Mouse (Mus musculus) heart, adult 2 months (tissue): Measurements from ENCODE around the gene E130308A19Rik. TPM values are rescaled to one million over a fixed set of nuclear protein-coding genes. Genes with fewer than 3 reads are reported as not detected.

Source experiments
- DNase-seq, 2 experiments: peaks; one replicate each; pipeline ENCODE4 v3.0.0; 2021
- H3K27ac ChIP-seq: fragments of 200-600 bp; 2 replicates; pipeline ENCODE4 v1.8.1; 2022
- H3K27me3 ChIP-seq: fragments of 200-500 bp; 2 replicates; pipeline ENCODE4 v1.6.1; 2012; ENCODE audit warnings: mild to moderate bottlenecking, low read length, inconsistent platforms, mixed read lengths; ENCODE audit not compliant: control insufficient read depth, insufficient read depth
- H3K36me3 ChIP-seq: fragments of 200-500 bp; 2 replicates; pipeline ENCODE4 v1.6.1; 2012; ENCODE audit warnings: low read length, inconsistent platforms; ENCODE audit not compliant: control insufficient read depth, insufficient read depth
- H3K4me1 ChIP-seq: fragments of 200-500 bp; 2 replicates; pipeline ENCODE4 v1.6.1; 2011; ENCODE audit warnings: low read length; ENCODE audit not compliant: control insufficient read depth, insufficient read depth
- H3K4me3 ChIP-seq: fragments of 200-600 bp; 2 replicates; pipeline ENCODE4 v1.8.1; 2022
- H3K79me2 ChIP-seq: fragments of 200-500 bp; replicated peaks from 2 replicates; pipeline ENCODE4 v1.6.1; 2012; ENCODE audit warnings: mild to moderate bottlenecking, inconsistent platforms, low read length, moderate library complexity, mixed read lengths; ENCODE audit not compliant: control insufficient read depth, insufficient read depth
- H3K9ac ChIP-seq: fragments of 200-500 bp; 2 replicates; pipeline ENCODE4 v1.6.1; 2012; ENCODE audit warnings: low read depth, mild to moderate bottlenecking, control low read depth, inconsistent platforms, low read length, mixed read lengths
- CTCF ChIP-seq: fragments of 200-600 bp; IDR thresholded peaks from 2 replicates; pipeline ENCODE4 v1.8.1; 2022; ENCODE audit warnings: antibody characterized with exemption, mild to moderate bottlenecking, moderate library complexity
- EP300 ChIP-seq: fragments of 200-500 bp; IDR thresholded peaks from 2 replicates; pipeline ENCODE4 v1.6.1; 2011; ENCODE audit warnings: low read depth, low read length, control low read depth; ENCODE audit not compliant: insufficient read depth
- POLR2A ChIP-seq: fragments of 200-500 bp; IDR thresholded peaks from 2 replicates; pipeline ENCODE4 v1.6.1; 2011; ENCODE audit warnings: mild to moderate bottlenecking, low read depth, low read length, control low read depth; ENCODE audit not compliant: insufficient read depth
- WGBS: fragments of 180-500 bp; shearing (Covaris S2); methylation state at CpG from one replicate; pipeline ENCODE4 v1.1.7; 2018; 5-methylcytosine and 5-hydroxymethylcytosine counted together
- intact Hi-C: fragments of 180-260 bp; cut with DNase I; formaldehyde crosslinking; loops from one replicate; pipeline ENCODE4 v1.15.1; 2025
- polyA plus RNA-seq: library from polyadenylated mRNA; depleted of rRNA; stranded (reverse); fragments of >200 nt; gene quantifications from 2 replicates; pipeline ENCODE4 v1.2.3, GENCODE M21; 2012
- total RNA-seq, 2 experiments: library from RNA; stranded (reverse); gene quantifications; 2 replicates each; pipeline ENCODE4 v1.2.3; 2021

E130308A19Rik gene
- total and polyA plus RNA-seq, 3 experiments = 3.8 to 7.2 (median 6.5) TPM

GRCm38 (mm10) chr4:59682491-59682890, 56.5 kb downstream of the E130308A19Rik start:
- Histone ChIP-seq H3K27me3 (no peaks in the 10 kb centered on the region), H3K4me3 (no peak overlapping the region), H3K4me1 (no peaks in the 10 kb centered on the region), H3K27ac (no peak overlapping the region), H3K36me3 (no peaks in the 10 kb centered on the region), H3K79me2 (no peaks in the 10 kb centered on the region), H3K9ac (no peak overlapping the region)
- no peak for DNase-seq
- WGBS = 33% methylated on average over 3 of the region's 3 CpGs
- intact Hi-C loops = no loop called here
- no peak for TF ChIP-seq EP300
- TF ChIP-seq POLR2A = no peak
- no peak for TF ChIP-seq CTCF

- Histone ChIP-seq H3K4me3 (no peak overlapping the region), H3K36me3 (no peaks in the 10 kb centered on the region), H3K27ac (no peak overlapping the region), H3K79me2 (no peaks in the 10 kb centered on the region), H3K27me3 (no peaks in the 10 kb centered on the region), H3K9ac (no peak overlapping the region), H3K4me1 (no peaks in the 10 kb centered on the region)
- 71% methylated on average over 10 of the region's 10 CpGs for WGBS
- intact Hi-C loops = no loop called here
- TF ChIP-seq CTCF (no peak), EP300 (no peak), POLR2A (no peak)
- no peak for DNase-seq
Observed at GRCm38 (mm10) chr4:59682950-59683349, 56.9 kb downstream of the E130308A19Rik start.

- Histone ChIP-seq H3K9ac (no peak overlapping the region), H3K36me3 (no peaks in the 10 kb centered on the region), H3K4me1 (no peaks in the 10 kb centered on the region), H3K79me2 (no peaks in the 10 kb centered on the region), H3K4me3 (no peak overlapping the region), H3K27ac (no peak overlapping the region), H3K27me3 (no peaks in the 10 kb centered on the region)
- intact Hi-C loops = no loop called here
- no peak for DNase-seq
- no peak for TF ChIP-seq EP300
- no peak for TF ChIP-seq CTCF
- TF ChIP-seq POLR2A = no peak
- 52% methylated on average over 4 of the region's 4 CpGs for WGBS
Observed at GRCm38 (mm10) chr4:59684306-59684705, 58.3 kb downstream of the E130308A19Rik start.

- H3K9ac ChIP-seq = no peak overlapping the region
- DNase-seq = no peak
- no peaks in the 10 kb centered on the region for H3K4me1 ChIP-seq
- no peaks in the 10 kb centered on the region for H3K27me3 ChIP-seq
- no peaks in the 10 kb centered on the region for H3K36me3 ChIP-seq
- 0 out of 2 replicates have a peak, but pooled peaks cover 1% of the 10 kb centered on the region for H3K79me2 ChIP-seq
- H3K27ac ChIP-seq = no peak overlapping the region
- WGBS = 81% methylated on average over 4 of the region's 4 CpGs
- no peak overlapping the region for H3K4me3 ChIP-seq
- intact Hi-C loops = no loop called here
- TF ChIP-seq EP300 (no peak), POLR2A (no peak), CTCF (no peak)
Observed at GRCm38 (mm10) chr4:59686716-59687115, 60.7 kb downstream of the E130308A19Rik start.

GRCm38 (mm10) chr4:59689055-59689454, 63.0 kb downstream of the E130308A19Rik start:
- 67% methylated on average over 4 of the region's 4 CpGs for WGBS
- no peaks in the 10 kb centered on the region for H3K4me1 ChIP-seq
- H3K4me3 ChIP-seq = no peak overlapping the region
- no peak for DNase-seq
- no peaks in the 10 kb centered on the region for H3K36me3 ChIP-seq
- no peak overlapping the region for H3K27ac ChIP-seq
- TF ChIP-seq POLR2A = no peak
- no peak for TF ChIP-seq CTCF
- TF ChIP-seq EP300 = no peak
- H3K27me3 ChIP-seq = no peaks in the 10 kb centered on the region
- H3K79me2 ChIP-seq = 0 out of 2 replicates have a peak, but pooled peaks cover 1% of the 10 kb centered on the region
- H3K9ac ChIP-seq = no peak overlapping the region
- intact Hi-C loops = no loop called here

GRCm38 (mm10) chr4:59690145-59690544, 64.1 kb downstream of the E130308A19Rik start:
- DNase-seq = no peak
- Histone ChIP-seq H3K27me3 (no peaks in the 10 kb centered on the region), H3K36me3 (no peaks in the 10 kb centered on the region), H3K9ac (no peak overlapping the region), H3K4me1 (no peaks in the 10 kb centered on the region), H3K4me3 (no peak overlapping the region), H3K79me2 (0 out of 2 replicates have a peak, but pooled peaks cover 1% of the 10 kb centered on the region), H3K27ac (no peak overlapping the region)
- TF ChIP-seq EP300 = no peak
- no peak for TF ChIP-seq POLR2A
- no peak for TF ChIP-seq CTCF
- intact Hi-C loops = no loop called here
- WGBS = 86% methylated on average over 4 of the region's 4 CpGs
